11 mouse cellular contexts compared by ENCODE assay signal in the genomic region with DNA sequence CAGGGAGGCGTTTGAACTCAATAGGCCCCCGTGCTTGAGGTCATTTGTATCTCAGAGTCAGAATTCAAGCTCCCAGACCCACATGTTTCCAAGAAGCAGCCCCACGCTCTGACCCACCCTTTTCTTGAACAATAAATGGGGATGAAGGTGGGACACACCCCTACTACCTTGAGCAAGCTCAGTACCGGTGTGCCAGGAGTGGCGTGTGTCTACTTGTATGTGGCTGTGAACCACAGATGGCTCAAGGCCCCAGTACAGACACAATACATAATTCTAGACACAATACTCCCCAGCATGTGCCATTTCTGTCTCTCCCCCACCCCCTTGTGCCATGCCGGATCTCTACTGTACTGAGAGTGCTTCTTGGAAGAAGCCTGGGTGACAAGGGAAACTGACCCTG. TPM values are rescaled to one million over a fixed set of nuclear protein-coding genes. Genes with fewer than 3 reads are reported as not detected.
DNase-seq lines count a peak whose midpoint lies in the region; ATAC-seq and TF ChIP-seq lines count a peak whose summit lies in the region.
"Had no signal": no experiment of that assay in that cellular context is flagged by ENCODE, and none has a peak within 500 bp of the region (broad histone marks: within the 10 kb centered on the region; RNA-seq: fewer than 3 reads in every experiment).

No protein-coding gene starts in this region.

- 0 out of 2 replicates have a peak, but pooled peaks cover 5% of the 10 kb centered on the region for H3K4me1 ChIP-seq in forebrain, embryonic 11.5 days (replicated peaks; ENCODE audit: control insufficient read depth, insufficient read depth, low read length)
- peaks cover 34% of the 10 kb centered on the region for H3K4me1 ChIP-seq in hindbrain, embryonic 15.5 days (replicated peaks)
- peaks cover 13% of the 10 kb centered on the region for H3K4me1 ChIP-seq in midbrain, postnatal 0 days (ENCODE audit: insufficient read depth, low read length)

- ATAC-seq in forebrain, embryonic 11.5 days (replicated peaks; ENCODE audit: low FRiP score): no peak
- 0 out of 2 replicates have a peak, but pooled peaks have one; percentile 1 for ATAC-seq in hindbrain, embryonic 15.5 days (ENCODE audit: low FRiP score, low read depth)
- 0 out of 2 replicates have a peak, but pooled peaks have one; percentile 2 for ATAC-seq in midbrain, postnatal 0 days (ENCODE audit: low FRiP score)

- no peak overlapping the region for H3K4me2 ChIP-seq in forebrain, embryonic 11.5 days (ENCODE audit: low read depth, low read length, severe bottlenecking)
- H3K4me2 ChIP-seq in hindbrain, embryonic 15.5 days: peak overlapping the region; percentile 79
- peak overlapping the region; percentile 69 for H3K4me2 ChIP-seq in midbrain, postnatal 0 days (ENCODE audit: low read depth, low read length, poor library complexity, severe bottlenecking)

- no peak for TF ChIP-seq CTCF in layer of hippocampus, adult 2 months (conservative IDR thresholded peaks at IDR 0.05)
- TF ChIP-seq CTCF in midbrain, postnatal 0 days (IDR thresholded peaks at IDR 0.05): no peak

- WGBS in forebrain, embryonic 11.5 days: 80% methylated on average over 6 of the region's 6 CpGs
- 58% methylated on average over 6 of the region's 6 CpGs for WGBS in hindbrain, embryonic 15.5 days
- 60% methylated on average over 6 of the region's 6 CpGs for WGBS in midbrain, postnatal 0 days

- DNase-seq in layer of hippocampus, adult 2 months (ENCODE audit: low spot score in 2 of 2): no peak
- no peak for DNase-seq in layer of hippocampus, postnatal 10 days (ENCODE audit: low spot score in 2 of 2)
- no peak for DNase-seq in forebrain, embryonic 11.5 days (ENCODE audit: low spot score)
- DNase-seq in midbrain, postnatal 0 days (ENCODE audit: low spot score): no peak
- DNase-seq in thymus, postnatal 0 days (ENCODE audit: low spot score): no peak
- DNase-seq in testis, postnatal 10 days (ENCODE audit: low spot score): no peak
- DNase-seq in layer of hippocampus, adult 8-10 months (ENCODE audit: low spot score in 2 of 2): no peak
- DNase-seq: thymus, postnatal 14 days had no signal

- H3K9me3 ChIP-seq in forebrain, embryonic 11.5 days (ENCODE audit: control insufficient read depth, low read length): no peaks in the 10 kb centered on the region
- no peaks in the 10 kb centered on the region for H3K9me3 ChIP-seq in hindbrain, embryonic 15.5 days
- no peaks in the 10 kb centered on the region for H3K9me3 ChIP-seq in midbrain, postnatal 0 days (ENCODE audit: low read length)
- H3K9me3 ChIP-seq: G1E had no signal

- 0 out of 2 replicates have a peak overlapping the region, but pooled peaks have one; percentile 25 for H3K9ac ChIP-seq in forebrain, embryonic 11.5 days (ENCODE audit: low read length)
- peak overlapping the region; percentile 93 for H3K9ac ChIP-seq in hindbrain, embryonic 15.5 days
- peak overlapping the region; percentile 70 for H3K9ac ChIP-seq in midbrain, postnatal 0 days (replicated peaks; ENCODE audit: low read length, poor library complexity, severe bottlenecking)
- H3K9ac ChIP-seq: liver, embryonic 14.5 days had no signal

- peak overlapping the region; percentile 91; the same call in 1 of the 2 replicates for H3K4me3 ChIP-seq in layer of hippocampus, adult 2 months
- H3K4me3 ChIP-seq in forebrain, embryonic 11.5 days (ENCODE audit: low read depth, low read length): no peak overlapping the region
- H3K4me3 ChIP-seq in hindbrain, embryonic 15.5 days: peak overlapping the region; percentile 72
- peak overlapping the region; percentile 47 for H3K4me3 ChIP-seq in midbrain, postnatal 0 days (ENCODE audit: low read depth, low read length)

- H3K27me3 ChIP-seq in forebrain, embryonic 11.5 days (ENCODE audit: control insufficient read depth, insufficient read depth, low read length): peaks cover 6% of the 10 kb centered on the region
- no peaks in the 10 kb centered on the region for H3K27me3 ChIP-seq in hindbrain, embryonic 15.5 days
- no peaks in the 10 kb centered on the region for H3K27me3 ChIP-seq in midbrain, postnatal 0 days (ENCODE audit: insufficient read depth, low read length)

- H3K36me3 ChIP-seq in forebrain, embryonic 11.5 days (ENCODE audit: control insufficient read depth, insufficient read depth, low read length): no peaks in the 10 kb centered on the region
- no peaks in the 10 kb centered on the region for H3K36me3 ChIP-seq in hindbrain, embryonic 15.5 days
- no peaks in the 10 kb centered on the region; the same call in 1 of the 2 replicates for H3K36me3 ChIP-seq in midbrain, postnatal 0 days (ENCODE audit: insufficient read depth, low read length)
- H3K36me3 ChIP-seq: G1E had no signal

- peak overlapping the region; percentile 23; the same call in 1 of the 2 replicates for H3K27ac ChIP-seq in layer of hippocampus, adult 2 months
- no peak overlapping the region for H3K27ac ChIP-seq in forebrain, embryonic 11.5 days (ENCODE audit: low read depth, low read length)
- peak overlapping the region; percentile 79 for H3K27ac ChIP-seq in hindbrain, embryonic 15.5 days (replicated peaks)
- peak overlapping the region; percentile 48 for H3K27ac ChIP-seq in midbrain, postnatal 0 days (ENCODE audit: low read depth, low read length)
- H3K27ac ChIP-seq: liver, embryonic 14.5 days had no signal

RNA-seq across cellular contexts. Expression of a gene that starts 18.6 kb away (rescaled TPM):
- 10 to 100 TPM; 18.0 to 24.4 TPM for total RNA-seq in layer of hippocampus, adult 2 months (2021)
- 10 to 100 TPM; 48.5 to 48.6 TPM for total RNA-seq in layer of hippocampus, postnatal 10 days (2021)
- polyA plus RNA-seq in forebrain, embryonic 11.5 days (2014; fragmentation: Nextera tagmentation; extraction: Ambion mirVana): 12.9 and 13.3 TPM in 2 replicates
- polyA plus RNA-seq in hindbrain, embryonic 15.5 days (2015; fragmentation: Nextera tagmentation; extraction: Ambion mirVana): 37.8 and 39.9 TPM in 2 replicates
- 47.7 and 52.6 TPM in 2 replicates for total RNA-seq in midbrain, postnatal 0 days (2014; rRNA removed)
- polyA plus RNA-seq in midbrain, postnatal 0 days (2015; fragmentation: Nextera tagmentation; extraction: Ambion mirVana): 26.7 and 30.2 TPM in 2 replicates
- 6.5 and 6.6 TPM in 2 replicates for polyA plus RNA-seq in thymus, postnatal 0 days (2015; fragmentation: Nextera tagmentation; extraction: Ambion mirVana)
- 10 to 100 TPM; 20.0 to 24.8 (median 22.7) TPM for total RNA-seq in layer of hippocampus, adult 8-10 months (2022)
- polyA plus RNA-seq: G1E had no signal

RNA-seq across cellular contexts. Expression of a gene that starts 28.6 kb away (rescaled TPM):
- total RNA-seq in layer of hippocampus, adult 2 months (2021): not detected
- total RNA-seq in layer of hippocampus, postnatal 10 days (2021): not detected
- polyA plus RNA-seq in forebrain, embryonic 11.5 days (2014; fragmentation: Nextera tagmentation; extraction: Ambion mirVana): not detected in 2 replicates
- polyA plus RNA-seq in hindbrain, embryonic 15.5 days (2015; fragmentation: Nextera tagmentation; extraction: Ambion mirVana): not detected in 2 replicates
- 0.14 and 0.27 TPM in 2 replicates for total RNA-seq in midbrain, postnatal 0 days (2014; rRNA removed)
- not detected in 2 replicates for polyA plus RNA-seq in midbrain, postnatal 0 days (2015; fragmentation: Nextera tagmentation; extraction: Ambion mirVana)
- 0.27 and 0.31 TPM in 2 replicates for polyA plus RNA-seq in thymus, postnatal 0 days (2015; fragmentation: Nextera tagmentation; extraction: Ambion mirVana)
- total RNA-seq in layer of hippocampus, adult 8-10 months (2022): not detected
- polyA plus RNA-seq: G1E; liver, embryonic 14.5 days had no signal

RNA-seq across cellular contexts. Expression of a gene that starts 46.1 kb away (rescaled TPM):
- total RNA-seq in layer of hippocampus, adult 2 months (2021): 1 to 10 TPM; 5.9 to 6.5 TPM
- total RNA-seq in layer of hippocampus, postnatal 10 days (2021): 1 to 10 TPM; 9.1 to 9.4 TPM
- 2.1 and 2.6 TPM in 2 replicates for polyA plus RNA-seq in forebrain, embryonic 11.5 days (2014; fragmentation: Nextera tagmentation; extraction: Ambion mirVana)
- polyA plus RNA-seq in hindbrain, embryonic 15.5 days (2015; fragmentation: Nextera tagmentation; extraction: Ambion mirVana): 7.0 and 11.2 TPM in 2 replicates
- 8.0 and 10.1 TPM in 2 replicates for total RNA-seq in midbrain, postnatal 0 days (2014; rRNA removed)
- polyA plus RNA-seq in midbrain, postnatal 0 days (2015; fragmentation: Nextera tagmentation; extraction: Ambion mirVana): 11.6 and 12.4 TPM in 2 replicates
- polyA plus RNA-seq in thymus, postnatal 0 days (2015; fragmentation: Nextera tagmentation; extraction: Ambion mirVana): 1.5 and 1.7 TPM in 2 replicates
- 1 to 10 TPM; 5.2 to 7.3 (median 6.9) TPM for total RNA-seq in layer of hippocampus, adult 8-10 months (2022)
- total RNA-seq: G1E had no signal
- polyA plus RNA-seq: G1E had no signal

RNA-seq across cellular contexts. Expression of a gene that starts 52.5 kb away (rescaled TPM):
- total RNA-seq in layer of hippocampus, adult 2 months (2021): 1 to 10 TPM; 1.3 to 1.6 TPM
- 1 to 10 TPM; 2.1 to 2.3 TPM for total RNA-seq in layer of hippocampus, postnatal 10 days (2021)
- not detected in 2 replicates for polyA plus RNA-seq in forebrain, embryonic 11.5 days (2014; fragmentation: Nextera tagmentation; extraction: Ambion mirVana)
- 0.90 and 1.6 TPM in 2 replicates for polyA plus RNA-seq in hindbrain, embryonic 15.5 days (2015; fragmentation: Nextera tagmentation; extraction: Ambion mirVana)
- 1.2 and 1.6 TPM in 2 replicates for total RNA-seq in midbrain, postnatal 0 days (2014; rRNA removed)
- polyA plus RNA-seq in midbrain, postnatal 0 days (2015; fragmentation: Nextera tagmentation; extraction: Ambion mirVana): 0.93 and 1.7 TPM in 2 replicates
- polyA plus RNA-seq in thymus, postnatal 0 days (2015; fragmentation: Nextera tagmentation; extraction: Ambion mirVana): 1.9 and 2.4 TPM in 2 replicates
- 1 to 10 TPM; 1.3 to 2.7 (median 2.0) TPM for total RNA-seq in layer of hippocampus, adult 8-10 months (2022)
- polyA plus RNA-seq: G1E had no signal

Comparison
In these comparisons a context has a peak if more than half of its experiments do, and no peak if none do; other contexts are left out.
1. H3K9ac ChIP-seq: peak in every context shown above with its lines; median percentile 93 in hindbrain, embryonic 15.5 days; 70 in midbrain, postnatal 0 days; 25 in forebrain, embryonic 11.5 days.